In the genomic region with DNA sequence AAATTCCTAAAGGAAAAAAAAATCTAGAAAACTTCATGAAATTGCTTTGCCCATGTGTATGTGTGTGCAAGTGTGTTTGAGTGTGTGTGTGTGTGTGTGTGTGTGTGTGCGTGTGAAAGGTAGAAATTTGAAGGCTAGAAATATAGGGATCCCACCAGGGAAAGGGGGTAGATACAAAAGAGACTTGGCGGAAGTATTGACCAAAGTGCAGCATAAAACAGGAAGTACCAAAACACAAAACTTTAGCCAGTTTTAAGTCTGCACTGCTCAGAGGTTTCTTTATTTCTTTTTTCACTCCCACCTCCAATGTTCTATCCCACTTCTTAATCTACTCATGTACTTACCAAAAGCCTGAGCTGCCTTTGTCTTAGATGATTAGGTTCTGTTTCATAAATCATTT, we compare ENCODE assay signal across 23 mouse cellular contexts. TPM values are rescaled to one million over a fixed set of nuclear protein-coding genes. Genes with fewer than 3 reads are reported as not detected.
DNase-seq lines count a peak whose midpoint lies in the region; ATAC-seq lines count a peak whose summit lies in the region.
"Had no signal": no experiment of that assay in that cellular context is flagged by ENCODE, and none has a peak within 500 bp of the region (broad histone marks: within the 10 kb centered on the region; RNA-seq: fewer than 3 reads in every experiment).

No protein-coding gene starts in this region.

- 0 out of 2 replicates have a peak, but pooled peaks have one; percentile 42 for ATAC-seq in common myeloid progenitor, adult 5-6 weeks (replicated peaks; ENCODE audit: low read depth, poor library complexity, severe bottlenecking)
- ATAC-seq in megakaryocyte, adult 5-6 weeks (ENCODE audit: poor library complexity, severe bottlenecking), result peak; percentile 72
- ATAC-seq in neutrophil, adult 5-6 weeks (ENCODE audit: extremely low read depth, insufficient number of reproducible peaks, low FRiP score, poor library complexity, severe bottlenecking), result peak; percentile 48; the same call in 1 of the 2 replicates
- ATAC-seq: activated CD4-positive, CD25-positive, alpha-beta regulatory T cell, adult 4 months; CD4-positive, CD25-positive, alpha-beta regulatory T cell, adult 4 months; forebrain, embryonic 14.5 days; forebrain, embryonic 16.5 days; Patski had no signal

- no peak for DNase-seq in adrenal gland, postnatal 36 days
- no peak for DNase-seq in retina, postnatal 1 day
- DNase-seq: adrenal gland, adult 8-10 months; adrenal gland, postnatal 14 days; B cell, adult 2 months; cerebellum, adult 11 months; cerebellum, adult 18-20 months; cerebellum, adult 8-10 months; cerebellum, adult 9-11 months; cerebellum, postnatal 14 days; cerebellum, postnatal 36 days had no signal

RNA-seq across cellular contexts. Expression of a gene that starts 6.1 kb away (rescaled TPM):
- total RNA-seq in common myeloid progenitor, adult 5-6 weeks (2017), result not detected in 2 replicates
- total RNA-seq in megakaryocyte, adult 5-6 weeks (2015), result 9.8 and 11.6 TPM in 2 replicates
- 4.2 and 6.1 TPM in 2 replicates for total RNA-seq in megakaryocyte, adult 5-6 weeks (2017)
- 43.4 and 44.9 TPM in 2 replicates for total RNA-seq in neutrophil, adult 5-6 weeks (2017)
- not detected for total RNA-seq in adrenal gland, postnatal 36 days (2021)
- total RNA-seq: adrenal gland, adult 18-20 months; adrenal gland, postnatal 14 days; CH12.LX; G1E had no signal

RNA-seq across cellular contexts. Expression of a gene that starts 20.1 kb away (rescaled TPM):
- total RNA-seq in common myeloid progenitor, adult 5-6 weeks (2017), result not detected in 2 replicates
- total RNA-seq in megakaryocyte, adult 5-6 weeks (2015), result not detected in 2 replicates
- not detected in 2 replicates for total RNA-seq in megakaryocyte, adult 5-6 weeks (2017)
- not detected in 2 replicates for total RNA-seq in neutrophil, adult 5-6 weeks (2017)
- total RNA-seq in adrenal gland, postnatal 36 days (2021), result not detected
- total RNA-seq: adrenal gland, adult 18-20 months; adrenal gland, adult 8-10 months; adrenal gland, postnatal 14 days; adrenal gland, postnatal 4 days; CH12.LX; G1E had no signal

RNA-seq across cellular contexts. Expression of a gene that starts 34.9 kb away (rescaled TPM):
- total RNA-seq in common myeloid progenitor, adult 5-6 weeks (2017), result not detected in 2 replicates
- 1.0 TPM in 1 of 2 replicates, not detected in the other for total RNA-seq in megakaryocyte, adult 5-6 weeks (2015)
- total RNA-seq in megakaryocyte, adult 5-6 weeks (2017), result not detected in 2 replicates
- total RNA-seq in neutrophil, adult 5-6 weeks (2017), result not detected in 2 replicates
- not detected for total RNA-seq in adrenal gland, postnatal 36 days (2021)
- total RNA-seq: adrenal gland, adult 18-20 months; adrenal gland, adult 8-10 months; adrenal gland, postnatal 14 days; adrenal gland, postnatal 4 days; CH12.LX; G1E had no signal
